Mouse (Mus musculus) megakaryocyte, adult 5-6 weeks (primary cell): ENCODE measurements around the gene Crx. TPM values are rescaled to one million over a fixed set of nuclear protein-coding genes. Genes with fewer than 3 reads are reported as not detected.
A peak's percentile ranks its signal among the peaks of the same experiment; 100 is the strongest.
"Not testable (repeated sequence)": the region's sequence is repeated elsewhere in the genome, so short reads cannot be mapped to it uniquely, and the experiment has no call there.

ENCODE experiments used
- ATAC-seq: 2 replicates; pipeline ENCODE4 v1.8.0; 2016; ENCODE audit warnings: mild to moderate bottlenecking, inconsistent platforms; ENCODE audit not compliant: poor library complexity, severe bottlenecking
- total RNA-seq, 2 experiments: library from RNA; stranded (forward) in 1 of 2; stranded (reverse) in 1 of 2; fragments of 153-499, 151-499 nt in 1 of 2; fragments of 221-1000, 200-1000 nt in 1 of 2; gene quantifications; 2 replicates each; pipeline versions ENCODE4 v1.2.3 to v1.2.4; 2015 to 2017

The Crx gene
- total RNA-seq (2015) = not detected in 2 replicates
- not detected in 2 replicates for total RNA-seq (2017)

GRCm38 (mm10) chr7:15879756-15880155 is at the start of gene Crx:
Crx (minus strand) TSS chr7:15879968.
- no peak for ATAC-seq

- peak; percentile 97 for ATAC-seq
Observed at GRCm38 (mm10) chr7:15922220-15922773, 42.5 kb upstream of the Crx start, which contains the start of gene Selenow. Selenow (minus strand) TSS chr7:15922402.

GRCm38 (mm10) chr7:15921796-15922195 is 42.0 kb upstream of the Crx start:
- peak; percentile 58 for ATAC-seq

GRCm38 (mm10) chr7:15920645-15921190 is 41.0 kb upstream of the Crx start:
- no peak for ATAC-seq

- no peak for ATAC-seq
Observed at GRCm38 (mm10) chr7:15919947-15920346, 40.2 kb upstream of the Crx start.

- no peak for ATAC-seq
Observed at GRCm38 (mm10) chr7:15918371-15918770, 38.6 kb upstream of the Crx start.

GRCm38 (mm10) chr7:15916996-15917395 is 37.2 kb upstream of the Crx start:
- ATAC-seq = no peak

- no peak for ATAC-seq
Observed at GRCm38 (mm10) chr7:15916134-15916723, 36.5 kb upstream of the Crx start.

- ATAC-seq = not testable (repeated sequence)
Observed at GRCm38 (mm10) chr7:15915695-15916094, 35.9 kb upstream of the Crx start.

- no peak for ATAC-seq
Observed at GRCm38 (mm10) chr7:15914751-15915150, 35.0 kb upstream of the Crx start.

GRCm38 (mm10) chr7:15914252-15914651 is 34.5 kb upstream of the Crx start:
- ATAC-seq = peak; percentile 80

GRCm38 (mm10) chr7:15912183-15912582 is 32.4 kb upstream of the Crx start:
- ATAC-seq = peak; percentile 57

- ATAC-seq = no peak
Observed at GRCm38 (mm10) chr7:15910521-15910920, 30.8 kb upstream of the Crx start.

GRCm38 (mm10) chr7:15907971-15908590 is 28.3 kb upstream of the Crx start:
- no peak for ATAC-seq

- no peak for ATAC-seq
Observed at GRCm38 (mm10) chr7:15906602-15907001, 26.8 kb upstream of the Crx start.

- ATAC-seq = no peak
Observed at GRCm38 (mm10) chr7:15905861-15906260, 26.1 kb upstream of the Crx start.

GRCm38 (mm10) chr7:15901366-15902048 is 21.7 kb upstream of the Crx start:
- ATAC-seq = no peak

- ATAC-seq = no peak
Observed at GRCm38 (mm10) chr7:15894251-15894650, 14.5 kb upstream of the Crx start.

GRCm38 (mm10) chr7:15884127-15884526 is 4.4 kb upstream of the Crx start:
- no peak for ATAC-seq

GRCm38 (mm10) chr7:15882317-15882716 is 2.5 kb upstream of the Crx start, which contains the start of gene Crxos:
Crxos (plus strand) TSS chr7:15882617.
- ATAC-seq = no peak

GRCm38 (mm10) chr7:15881831-15882230 is 2.1 kb upstream of the Crx start:
- ATAC-seq = no peak
